Mouse (Mus musculus) midbrain, embryonic 13.5 days (tissue): ENCODE data around the gene Slc25a35. TPM values are rescaled to one million over a fixed set of nuclear protein-coding genes. Genes with fewer than 3 reads are reported as not detected.
"Not testable (repeated sequence)": the region's sequence is repeated elsewhere in the genome, so short reads cannot be mapped to it uniquely, and the experiment has no call there.

ENCODE experiments used
- ATAC-seq: fragments of 200-750 bp; cut with Nextera tagmentation; 2 replicates; pipeline ENCODE4 v1.8.0; 2017; ENCODE audit warnings: mild to moderate bottlenecking, moderate TSS enrichment, moderate library complexity
- H3K27ac ChIP-seq: fragments of 300-500 bp; sonication (generic); 2 replicates; pipeline ENCODE4 v1.5.1; 2015; ENCODE audit warnings: inconsistent platforms, mild to moderate bottlenecking, moderate library complexity
- H3K27me3 ChIP-seq: fragments of 300-500 bp; sonication (generic); 2 replicates; pipeline ENCODE4 v1.6.1; 2015; ENCODE audit warnings: mild to moderate bottlenecking, inconsistent platforms
- H3K36me3 ChIP-seq: fragments of 300-500 bp; sonication (generic); 2 replicates; pipeline ENCODE4 v1.6.1; 2015; ENCODE audit warnings: mild to moderate bottlenecking, inconsistent platforms
- H3K4me1 ChIP-seq: fragments of 300-500 bp; sonication (generic); replicated peaks from 2 replicates; pipeline ENCODE4 v1.6.1; 2015; ENCODE audit warnings: inconsistent platforms
- H3K4me2 ChIP-seq: fragments of 300-500 bp; sonication (generic); replicated peaks from 2 replicates; pipeline ENCODE4 v1.6.1; 2015; ENCODE audit warnings: moderate library complexity, mild to moderate bottlenecking, inconsistent platforms
- H3K4me3 ChIP-seq: fragments of 300-500 bp; sonication (generic); replicated peaks from 2 replicates; pipeline ENCODE4 v1.5.1; 2015; ENCODE audit warnings: mild to moderate bottlenecking, inconsistent platforms
- H3K9ac ChIP-seq: fragments of 300-500 bp; sonication (generic); replicated peaks from 2 replicates; pipeline ENCODE4 v1.6.1; 2015; ENCODE audit warnings: mild to moderate bottlenecking, inconsistent platforms
- H3K9me3 ChIP-seq: fragments of 300-500 bp; sonication (generic); 2 replicates; pipeline ENCODE4 v1.6.1; 2016; ENCODE audit warnings: mild to moderate bottlenecking, inconsistent platforms
- WGBS: fragments of 180-500 bp; shearing (Covaris S2); methylation state at CpG from one replicate; pipeline ENCODE4 v1.1.7; 2015; 5-methylcytosine and 5-hydroxymethylcytosine counted together
- polyA plus RNA-seq: library from polyadenylated mRNA; unstranded; fragments of >200 nt; fragmentation: Nextera tagmentation; extraction: Ambion mirVana; gene quantifications from 2 replicates; pipeline ENCODE4 v1.2.1, GENCODE M21; 2015

Slc25a35 gene
- polyA plus RNA-seq, 1 experiment from 2014 or later: 1.2 TPM

- no peak overlapping the region for H3K27ac ChIP-seq
- no peak overlapping the region for H3K9ac ChIP-seq
- no peaks in the 10 kb centered on the region for H3K9me3 ChIP-seq
- H3K4me2 ChIP-seq: no peak overlapping the region
- no peaks in the 10 kb centered on the region for H3K4me1 ChIP-seq
- H3K36me3 ChIP-seq: peaks cover 61% of the 10 kb centered on the region
- no peak for ATAC-seq
- no peak overlapping the region for H3K4me3 ChIP-seq
- H3K27me3 ChIP-seq: no peaks in the 10 kb centered on the region
- 86% methylated on average over 11 of the region's 11 CpGs for WGBS
Observed at GRCm38 (mm10) chr11:68987365-68987882, 19.5 kb downstream of the Slc25a35 start.

- no peak for ATAC-seq
- no peaks in the 10 kb centered on the region for H3K9me3 ChIP-seq
- H3K4me3 ChIP-seq: no peak overlapping the region
- no peak overlapping the region for H3K4me2 ChIP-seq
- no peak overlapping the region for H3K27ac ChIP-seq
- 96% methylated on average over 17 of the region's 17 CpGs for WGBS
- H3K36me3 ChIP-seq: peaks cover 70% of the 10 kb centered on the region
- no peak overlapping the region for H3K9ac ChIP-seq
- no peaks in the 10 kb centered on the region for H3K27me3 ChIP-seq
- H3K4me1 ChIP-seq: no peaks in the 10 kb centered on the region
Observed at GRCm38 (mm10) chr11:68988341-68988740, 20.4 kb downstream of the Slc25a35 start.

GRCm38 (mm10) chr11:68993122-68993521, 25.2 kb downstream of the Slc25a35 start:
- no peaks in the 10 kb centered on the region for H3K27me3 ChIP-seq
- H3K9ac ChIP-seq: no peak overlapping the region
- no peaks in the 10 kb centered on the region for H3K9me3 ChIP-seq
- 90% methylated on average over 7 of the region's 7 CpGs for WGBS
- no peak overlapping the region for H3K4me2 ChIP-seq
- H3K36me3 ChIP-seq: peaks cover 93% of the 10 kb centered on the region
- no peak for ATAC-seq
- H3K27ac ChIP-seq: no peak overlapping the region
- H3K4me1 ChIP-seq: no peaks in the 10 kb centered on the region
- no peak overlapping the region for H3K4me3 ChIP-seq

- Histone ChIP-seq H3K27ac (no peak overlapping the region), H3K4me2 (no peak overlapping the region), H3K4me1 (no peaks in the 10 kb centered on the region), H3K9me3 (no peaks in the 10 kb centered on the region), H3K36me3 (peaks cover 93% of the 10 kb centered on the region), H3K27me3 (no peaks in the 10 kb centered on the region), H3K9ac (no peak overlapping the region), H3K4me3 (no peak overlapping the region)
- ATAC-seq: no peak
- WGBS: 98% methylated on average over 3 of the region's 3 CpGs
Observed at GRCm38 (mm10) chr11:68994377-68994776, 26.4 kb downstream of the Slc25a35 start.

GRCm38 (mm10) chr11:68997080-68997479, 29.1 kb downstream of the Slc25a35 start:
- no peak overlapping the region for H3K4me2 ChIP-seq
- no peaks in the 10 kb centered on the region for H3K9me3 ChIP-seq
- no peaks in the 10 kb centered on the region for H3K27me3 ChIP-seq
- H3K9ac ChIP-seq: no peak overlapping the region
- H3K4me3 ChIP-seq: no peak overlapping the region
- 95% methylated on average over 4 of the region's 4 CpGs for WGBS
- no peak overlapping the region for H3K27ac ChIP-seq
- no peaks in the 10 kb centered on the region for H3K4me1 ChIP-seq
- H3K36me3 ChIP-seq: peaks cover 94% of the 10 kb centered on the region
- ATAC-seq: no peak

- not testable (repeated sequence) for H3K9ac ChIP-seq, H3K4me3 ChIP-seq, H3K27me3 ChIP-seq, H3K27ac ChIP-seq, H3K4me2 ChIP-seq, H3K4me1 ChIP-seq, H3K9me3 ChIP-seq, ATAC-seq
- WGBS: 97% methylated on average over 4 of the region's 4 CpGs
- peaks cover 53% of the 10 kb centered on the region for H3K36me3 ChIP-seq
Observed at GRCm38 (mm10) chr11:69002782-69003181, 34.9 kb downstream of the Slc25a35 start.

- Histone ChIP-seq H3K4me3 (no peak overlapping the region), H3K9ac (no peak overlapping the region), H3K27ac (no peak overlapping the region), H3K9me3 (no peaks in the 10 kb centered on the region), H3K36me3 (peaks cover 45% of the 10 kb centered on the region), H3K4me1 (peaks cover 9% of the 10 kb centered on the region), H3K27me3 (no peaks in the 10 kb centered on the region), H3K4me2 (no peak overlapping the region)
- ATAC-seq: no peak
- whole genome bisulfite sequencing: 73% methylated on average over 4 of the region's 4 CpGs
Observed at GRCm38 (mm10) chr11:69003592-69003991, 35.7 kb downstream of the Slc25a35 start.

- peaks cover 30% of the 10 kb centered on the region for H3K36me3 ChIP-seq
- peaks cover 9% of the 10 kb centered on the region for H3K4me1 ChIP-seq
- H3K27me3 ChIP-seq: no peaks in the 10 kb centered on the region
- no peaks in the 10 kb centered on the region for H3K9me3 ChIP-seq
- H3K9ac ChIP-seq: no peak overlapping the region
- no peak overlapping the region for H3K4me2 ChIP-seq
- 90% methylated on average over 7 of the region's 7 CpGs for WGBS
- H3K27ac ChIP-seq: no peak overlapping the region
- H3K4me3 ChIP-seq: no peak overlapping the region
- ATAC-seq: no peak
Observed at GRCm38 (mm10) chr11:69005193-69005592, 37.3 kb downstream of the Slc25a35 start.

GRCm38 (mm10) chr11:69006575-69006974, 38.6 kb downstream of the Slc25a35 start:
- ATAC-seq, H3K4me2 ChIP-seq, H3K4me3 ChIP-seq, H3K9ac ChIP-seq, H3K27me3 ChIP-seq, H3K9me3 ChIP-seq, H3K27ac ChIP-seq: not testable (repeated sequence)
- peaks cover 14% of the 10 kb centered on the region for H3K4me1 ChIP-seq
- H3K36me3 ChIP-seq: peaks cover 16% of the 10 kb centered on the region

- 9% methylated on average over 38 of the region's 38 CpGs for WGBS
- ATAC-seq: peak; percentile 82
- H3K4me3 ChIP-seq: peak within 1 kb of the TSS; percentile 66
Observed at GRCm38 (mm10) chr11:69008182-69009121, 40.5 kb downstream of the Slc25a35 start, which contains the start of gene Pfas. Pfas (minus strand) TSS chr11:69008460.

GRCm38 (mm10) chr11:69009508-69009907, 41.6 kb downstream of the Slc25a35 start:
- WGBS: 93% methylated on average over 1 of the region's 1 CpGs
- H3K27me3 ChIP-seq: no peaks in the 10 kb centered on the region
- no peak overlapping the region for H3K4me2 ChIP-seq
- no peak for ATAC-seq
- no peak overlapping the region for H3K27ac ChIP-seq
- no peaks in the 10 kb centered on the region for H3K9me3 ChIP-seq
- H3K36me3 ChIP-seq: no peaks in the 10 kb centered on the region
- no peak overlapping the region for H3K9ac ChIP-seq
- peaks cover 17% of the 10 kb centered on the region for H3K4me1 ChIP-seq
- no peak overlapping the region for H3K4me3 ChIP-seq

More at GRCm38 (mm10) chr11:69008182-69009121, 40.5 kb downstream of the Slc25a35 start, which contains the start of gene Pfas:
- Histone ChIP-seq H3K9me3 (no peaks in the 10 kb centered on the region), H3K27me3 (no peaks in the 10 kb centered on the region), H3K9ac (peak within 1 kb of the TSS; percentile 70), H3K27ac (peak within 1 kb of the TSS; percentile 63; the same call in 1 of the 2 replicates), H3K36me3 (no peaks in the 10 kb centered on the region), H3K4me2 (peak within 1 kb of the TSS; percentile 55), H3K4me1 (peaks cover 17% of the 10 kb centered on the region)
